Mouse (Mus musculus) MEL (cell line): ENCODE data around the gene Igsf8. TPM values are rescaled to one million over a fixed set of nuclear protein-coding genes. Genes with fewer than 3 reads are reported as not detected.

ENCODE experiments used
- DNase-seq: peaks from one replicate; pipeline ENCODE4 v3.0.0; 2011; ENCODE audit warnings: low read depth, low spot score
- H3K27ac ChIP-seq: 2 replicates; pipeline ENCODE4 v1.5.1; 2012; ENCODE audit warnings: low read depth, mild to moderate bottlenecking, control low read depth, low read length, moderate library complexity; ENCODE audit not compliant: control insufficient read depth
- H3K27me3 ChIP-seq, 2 experiments: fragments of 150-350 bp in 1 of 2; sonication (generic) in 1 of 2; 2 replicates each; pipeline ENCODE4 v1.6.1; 2012; ENCODE audit warnings: low read length in 2 of 2, mild to moderate bottlenecking in 2 of 2, improper control_type of control experiment in 1 of 2, moderate library complexity in 1 of 2; ENCODE audit not compliant: insufficient read depth in 2 of 2, control insufficient read depth in 1 of 2
- H3K36me3 ChIP-seq, 2 experiments: 2 replicates each; pipeline ENCODE4 v1.6.1; 2012 to 2014; ENCODE audit warnings: low read length in 2 of 2, improper control_type of control experiment in 1 of 2, inconsistent platforms in 1 of 2, mild to moderate bottlenecking in 1 of 2; ENCODE audit not compliant: insufficient read depth in 2 of 2, control insufficient read depth in 1 of 2
- H3K4me1 ChIP-seq, 2 experiments: fragments of 150-350 bp in 1 of 2; sonication (generic) in 1 of 2; 2 replicates each; pipeline ENCODE4 v1.6.1; 2012; ENCODE audit warnings: low read length in 2 of 2, improper control_type of control experiment in 1 of 2, mild to moderate bottlenecking in 1 of 2; ENCODE audit not compliant: insufficient read depth in 2 of 2, control insufficient read depth in 1 of 2
- H3K4me3 ChIP-seq, 2 experiments: fragments of 150-350 bp in 1 of 2; sonication (generic) in 1 of 2; 2 replicates each; pipeline ENCODE4 v1.5.1; 2012; ENCODE audit warnings: low read depth in 2 of 2, low read length in 2 of 2, mild to moderate bottlenecking in 2 of 2, moderate library complexity in 2 of 2, control low read depth in 1 of 2, improper control_type of control experiment in 1 of 2; ENCODE audit not compliant: control insufficient read depth in 1 of 2, insufficient read depth in 1 of 2
- H3K79me2 ChIP-seq: 2 replicates; pipeline ENCODE4 v1.6.1; 2012; ENCODE audit warnings: mild to moderate bottlenecking, low read length, moderate library complexity; ENCODE audit not compliant: control insufficient read depth, poor library complexity, insufficient read depth
- H3K9ac ChIP-seq: 2 replicates; pipeline ENCODE4 v1.6.1; 2012; ENCODE audit warnings: low read depth, mild to moderate bottlenecking, control low read depth, low read length, moderate library complexity; ENCODE audit not compliant: control insufficient read depth, poor library complexity, severe bottlenecking
- H3K9me3 ChIP-seq: fragments of 150-350 bp; sonication (generic); replicated peaks from 2 replicates; pipeline ENCODE4 v1.6.1; 2012; ENCODE audit warnings: mild to moderate bottlenecking, low read length, improper control_type of control experiment, moderate library complexity; ENCODE audit not compliant: insufficient read depth
- BHLHE40 ChIP-seq: IDR thresholded peaks from 2 replicates; pipeline ENCODE4 v1.6.1; 2012; ENCODE audit warnings: low read depth, mild to moderate bottlenecking, inconsistent platforms, low read length, improper control_type of control experiment, borderline replicate concordance
- CHD1 ChIP-seq: IDR thresholded peaks from 2 replicates; pipeline ENCODE4 v1.6.1; 2012; ENCODE audit warnings: low read depth, mild to moderate bottlenecking, inconsistent platforms, low read length, improper control_type of control experiment
- CHD2 ChIP-seq: IDR thresholded peaks from 2 replicates; pipeline ENCODE4 v1.6.1; 2011; ENCODE audit warnings: low read length, improper control_type of control experiment
- CTCF ChIP-seq, 3 experiments: IDR thresholded peaks in 2 of 3; conservative IDR thresholded peaks in 1 of 3; 2 replicates each; pipeline ENCODE4 v1.5.1; 2011 to 2012; ENCODE audit warnings: low read length in 3 of 3, low read depth in 2 of 3, mild to moderate bottlenecking in 2 of 3, improper control_type of control experiment in 1 of 3, inconsistent platforms in 1 of 3, mixed read lengths in 1 of 3, moderate library complexity in 1 of 3; ENCODE audit not compliant: control insufficient read depth in 1 of 3, insufficient read depth in 1 of 3, poor library complexity in 1 of 3, severe bottlenecking in 1 of 3
- JUND ChIP-seq: IDR thresholded peaks from 2 replicates; pipeline ENCODE4 v1.6.1; 2011; ENCODE audit warnings: low read depth, mild to moderate bottlenecking, improper control_type of control experiment, low read length
- KAT2A ChIP-seq: conservative IDR thresholded peaks from 2 replicates; pipeline ENCODE4 v1.6.1; 2012; ENCODE audit warnings: low read depth, low read length, improper control_type of control experiment, inconsistent platforms
- MAZ ChIP-seq: IDR thresholded peaks from 2 replicates; pipeline ENCODE4 v1.6.1; 2012; ENCODE audit warnings: low read depth, mild to moderate bottlenecking, inconsistent platforms, low read length, improper control_type of control experiment
- MEF2A ChIP-seq: IDR thresholded peaks from 2 replicates; pipeline ENCODE4 v1.6.1; 2014; ENCODE audit warnings: low read depth, mild to moderate bottlenecking, inconsistent platforms, low read length, improper control_type of control experiment; ENCODE audit not compliant: poor library complexity, insufficient replicate concordance, severe bottlenecking; ENCODE audit errors: extremely low read depth
- MXI1 ChIP-seq: IDR thresholded peaks from 2 replicates; pipeline ENCODE4 v1.6.1; 2011; ENCODE audit warnings: mild to moderate bottlenecking, low read depth, low read length, improper control_type of control experiment
- MYC ChIP-seq: IDR thresholded peaks from 2 replicates; pipeline ENCODE4 v1.6.1; 2011; ENCODE audit warnings: low read depth, mild to moderate bottlenecking, low read length, improper control_type of control experiment, moderate library complexity
- NELFE ChIP-seq: IDR thresholded peaks from 2 replicates; pipeline ENCODE4 v1.6.1; 2011; ENCODE audit warnings: low read depth, low read length, improper control_type of control experiment
- POLR2AphosphoS5 ChIP-seq: IDR thresholded peaks from 2 replicates; pipeline ENCODE4 v1.6.1; 2012; ENCODE audit warnings: low read depth, borderline replicate concordance, mild to moderate bottlenecking, inconsistent platforms, low read length, moderate library complexity, mixed read lengths
- SIN3A ChIP-seq: IDR thresholded peaks from 2 replicates; pipeline ENCODE4 v1.6.1; 2012; ENCODE audit warnings: low read length, improper control_type of control experiment, inconsistent platforms
- TAL1 ChIP-seq: IDR thresholded peaks from 2 replicates; pipeline ENCODE4 v1.6.1; 2012; ENCODE audit warnings: mild to moderate bottlenecking, inconsistent platforms, low read length, moderate library complexity, mixed read lengths
- TCF12 ChIP-seq: IDR thresholded peaks from 2 replicates; pipeline ENCODE4 v1.6.1; 2014; ENCODE audit warnings: low read depth, mild to moderate bottlenecking, inconsistent platforms, low read length, improper control_type of control experiment, moderate library complexity
- USF1 ChIP-seq: IDR thresholded peaks from 2 replicates; pipeline ENCODE4 v1.6.1; 2014; ENCODE audit warnings: low read depth, mild to moderate bottlenecking, inconsistent platforms, low read length, improper control_type of control experiment, moderate library complexity
- ZKSCAN1 ChIP-seq: IDR thresholded peaks from 2 replicates; pipeline ENCODE4 v1.6.1; 2012; ENCODE audit warnings: low read depth, mild to moderate bottlenecking, inconsistent platforms, low read length, improper control_type of control experiment, moderate library complexity
- polyA plus RNA-seq, 2 experiments: library from polyadenylated mRNA; stranded (reverse) in 1 of 2; unstranded in 1 of 2; fragments of >175 nt in 1 of 2; fragments of >200 nt in 1 of 2; gene quantifications; 2 replicates each; pipeline versions ENCODE4 v1.2.1 to v1.2.4; 2012; ENCODE audit warnings: low replicate concordance in 2 of 2, low read depth in 1 of 2; ENCODE audit not compliant: insufficient read length in 2 of 2, insufficient read depth in 1 of 2, missing spikeins in 1 of 2
- total RNA-seq: library from RNA; depleted of rRNA; stranded (reverse); fragments of 300-350 nt; gene quantifications from 2 replicates; pipeline ENCODE4 v1.2.3, GENCODE M21; 2012

The Igsf8 gene
- total and polyA plus RNA-seq, 3 experiments, result 88.0 to 97.2 TPM; not detected in 1

- TF ChIP-seq TAL1 (no peak), NELFE (peak; percentile 22; the same call in 1 of the 2 replicates), MXI1 (no peak; the same call in 1 of the 2 replicates), KAT2A (no peak), JUND (no peak), MEF2A (no peak), MYC (no peak), CHD2 (no peak), BHLHE40 (no peak), ZKSCAN1 (no peak)
- TF ChIP-seq, all 39 proteins: peak for 7
Measured at GRCm38 (mm10) chr1:172311921-172312767, 50.7 kb downstream of the Igsf8 start (continued).

- H3K36me3 ChIP-seq, result 0 out of 4 replicates have a peak, but pooled peaks cover 0 to 3% of the 10 kb centered on the region in 2 experiments
- H3K9me3 ChIP-seq, result no peaks in the 10 kb centered on the region
- H3K27ac ChIP-seq, result peak overlapping the region; percentile 37
- H3K4me1 ChIP-seq, result peaks cover 2 to 10% of the 10 kb centered on the region in 2 experiments
- H3K27me3 ChIP-seq, result no peaks in the 10 kb centered on the region
- H3K4me3 ChIP-seq, result peak overlapping the region; percentile 86 to 93
- DNase-seq, result peak; percentile 74
- TF ChIP-seq USF1 (0 out of 2 replicates have a peak, but pooled peaks have one; percentile 54), POLR2AphosphoS5 (no peak), MXI1 (peak; percentile 73; the same call in 1 of the 2 replicates), BHLHE40 (0 out of 2 replicates have a peak, but pooled peaks have one; percentile 49), CHD1 (0 out of 2 replicates have a peak, but pooled peaks have one; percentile 36), MAZ (0 out of 2 replicates have a peak, but pooled peaks have one; percentile 34), SIN3A (peak; percentile 59; the same call in 1 of the 2 replicates), MYC (0 out of 2 replicates have a peak, but pooled peaks have one; percentile 32), CTCF (IDR thresholded peaks at IDR 0.05 in 2 of 3, conservative IDR thresholded peaks at IDR 0.05 in 1 of 3; ENCODE audit: control insufficient read depth in 1 of 3, insufficient read depth in 1 of 3, low read depth in 2 of 3, low read length in 3 of 3, poor library complexity in 1 of 3, severe bottlenecking in 1 of 3) (no peak), TCF12 (no peak)
- peak overlapping the region; percentile 90 for H3K9ac ChIP-seq
- H3K79me2 ChIP-seq, result peaks cover 22% of the 10 kb centered on the region
Measured at GRCm38 (mm10) chr1:172312768-172313561, 51.5 kb downstream of the Igsf8 start.
